Mouse (Mus musculus) C2C12 (cell line): ENCODE data around the gene Agrn. TPM values are rescaled to one million over a fixed set of nuclear protein-coding genes. Genes with fewer than 3 reads are reported as not detected.

Experiments
- H3K27me3 ChIP-seq: one replicate; pipeline ENCODE4 v1.6.1; 2011; ENCODE audit not compliant: control insufficient read depth, insufficient read depth, insufficient read length
- H3K36me3 ChIP-seq: one replicate; pipeline ENCODE4 v1.6.1; 2011; ENCODE audit not compliant: control insufficient read depth, insufficient read depth
- H3K4me3 ChIP-seq: one replicate; pipeline ENCODE4 v1.5.1; 2011; ENCODE audit warnings: mild to moderate bottlenecking, control low read depth; ENCODE audit not compliant: poor library complexity, insufficient read depth, severe bottlenecking
- H3K79me2 ChIP-seq: one replicate; pipeline ENCODE4 v1.6.1; 2011; ENCODE audit not compliant: control insufficient read depth, insufficient read depth
- H3K79me3 ChIP-seq: one replicate; pipeline ENCODE4 v1.6.1; 2011; ENCODE audit warnings: low read depth, control low read depth
- H3ac ChIP-seq: one replicate; pipeline ENCODE3; 2011; ENCODE audit warnings: low read depth; ENCODE audit not compliant: control insufficient read depth, insufficient read length
- CEBPB ChIP-seq: IDR thresholded peaks from one replicate; pipeline ENCODE4 v1.6.1; 2011; ENCODE audit warnings: low read depth, mild to moderate bottlenecking, control low read depth, moderate library complexity
- CTCF ChIP-seq: IDR thresholded peaks from one replicate; pipeline ENCODE4 v1.5.1; 2011; ENCODE audit not compliant: control insufficient read depth, insufficient read depth, insufficient read length
- FOSL1 ChIP-seq: IDR thresholded peaks from one replicate; pipeline ENCODE4 v1.8.0; 2011; ENCODE audit warnings: mild to moderate bottlenecking, low read length; ENCODE audit not compliant: poor library complexity, insufficient read depth, severe bottlenecking
- MAX ChIP-seq: IDR thresholded peaks from one replicate; pipeline ENCODE4 v1.6.1; 2011; ENCODE audit warnings: mild to moderate bottlenecking, control low read depth
- MYOD1 ChIP-seq: IDR thresholded peaks from one replicate; pipeline ENCODE4 v1.6.1; 2011; ENCODE audit warnings: low read depth; ENCODE audit not compliant: control insufficient read depth, insufficient read length
- MYOG ChIP-seq: IDR thresholded peaks from one replicate; pipeline ENCODE4 v1.6.1; 2011; ENCODE audit not compliant: control insufficient read depth, insufficient read length; ENCODE audit errors: extremely low read depth
- USF1 ChIP-seq: IDR thresholded peaks from one replicate; pipeline ENCODE4 v1.6.1; 2011; ENCODE audit warnings: low read depth, mild to moderate bottlenecking, control low read depth, moderate library complexity
- polyA plus RNA-seq: library from polyadenylated mRNA; unstranded; fragments of >200 nt; fragmentation: generic; extraction: Trizol; gene quantifications from one replicate; pipeline ENCODE4 v1.2.1, GENCODE M21; 2012; ENCODE audit warnings: missing spikeins

Gene Agrn
- polyA plus RNA-seq, 1 experiment, result 16.7 TPM

- Histone ChIP-seq H3K4me3 (no peak overlapping the region), H3K36me3 (no peaks in the 10 kb centered on the region), H3K79me2 (no peaks in the 10 kb centered on the region), H3K27me3 (no peaks in the 10 kb centered on the region), H3ac (no peak overlapping the region), H3K79me3 (no peaks in the 10 kb centered on the region)
- TF ChIP-seq CEBPB, result no peak
- no peak for TF ChIP-seq CTCF
- no peak for TF ChIP-seq MAX
- no peak for TF ChIP-seq USF1
- TF ChIP-seq FOSL1, result no peak
- TF ChIP-seq MYOG, result no peak
- no peak for TF ChIP-seq MYOD1
Observed at GRCm38 (mm10) chr4:156188811-156189323, 8.4 kb downstream of the Agrn start.

DNA sequence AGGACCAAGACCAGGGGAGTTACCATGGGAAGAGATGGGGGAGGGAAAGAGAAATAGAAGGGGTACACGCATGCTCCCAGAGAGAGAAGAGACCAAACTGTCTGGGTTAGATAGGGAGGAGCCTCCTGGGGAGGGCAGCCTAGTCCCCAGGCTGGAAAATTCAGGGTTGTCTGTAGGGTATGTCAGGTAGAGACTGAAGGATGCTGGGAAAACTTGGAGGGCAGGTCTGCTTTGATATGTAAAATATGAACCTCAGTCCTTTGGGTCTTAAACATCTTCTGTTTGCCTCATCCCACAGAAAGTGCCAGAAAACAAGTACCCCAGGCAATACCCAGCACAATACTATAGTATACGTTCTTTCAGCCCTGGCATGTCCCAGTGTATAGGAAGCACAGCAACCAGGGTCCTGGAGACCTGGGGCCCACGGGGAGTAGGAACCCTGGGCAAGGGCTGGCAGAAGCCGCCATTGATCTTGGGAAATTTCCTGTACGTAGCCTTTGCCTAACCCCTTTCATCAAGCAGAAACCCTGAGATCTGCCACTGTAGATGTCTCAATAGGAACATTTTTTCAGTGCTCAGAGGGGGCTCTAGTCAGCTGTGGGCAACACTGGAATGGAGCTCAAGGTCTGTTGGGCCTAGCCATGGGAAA is 9.0 kb downstream of the Agrn start:
- Histone ChIP-seq H3K79me3 (no peaks in the 10 kb centered on the region), H3K4me3 (no peak overlapping the region), H3K36me3 (no peaks in the 10 kb centered on the region), H3ac (no peak overlapping the region), H3K27me3 (no peaks in the 10 kb centered on the region), H3K79me2 (no peaks in the 10 kb centered on the region)
- no peak for TF ChIP-seq FOSL1
- no peak for TF ChIP-seq MYOD1
- TF ChIP-seq MYOG, result no peak
- no peak for TF ChIP-seq CEBPB
- TF ChIP-seq CTCF, result no peak
- no peak for TF ChIP-seq USF1
- no peak for TF ChIP-seq MAX

- no peaks in the 10 kb centered on the region for H3K27me3 ChIP-seq
- H3K36me3 ChIP-seq, result no peaks in the 10 kb centered on the region
- TF ChIP-seq CTCF (no peak), MYOG (no peak), FOSL1 (no peak), CEBPB (no peak), MAX (no peak), USF1 (no peak)
- H3K79me3 ChIP-seq, result no peaks in the 10 kb centered on the region
- H3K79me2 ChIP-seq, result no peaks in the 10 kb centered on the region
- no peak overlapping the region for H3ac ChIP-seq
- H3K4me3 ChIP-seq, result no peak overlapping the region
Observed at GRCm38 (mm10) chr4:156185950-156186850, 11.1 kb downstream of the Agrn start.

- no peaks in the 10 kb centered on the region for H3K36me3 ChIP-seq
Observed at GRCm38 (mm10) chr4:156185456-156185949, 11.8 kb downstream of the Agrn start.

GRCm38 (mm10) chr4:156184291-156184954 is 12.9 kb downstream of the Agrn start:
- H3K4me3 ChIP-seq, result no peak overlapping the region
- no peak for TF ChIP-seq USF1
- TF ChIP-seq MAX, result no peak
- no peak for TF ChIP-seq CEBPB
- TF ChIP-seq FOSL1, result no peak
- TF ChIP-seq MYOG, result no peak
- no peak for TF ChIP-seq MYOD1
- TF ChIP-seq CTCF, result no peak
- no peaks in the 10 kb centered on the region for H3K36me3 ChIP-seq
- H3K79me2 ChIP-seq, result no peaks in the 10 kb centered on the region
- H3K79me3 ChIP-seq, result no peaks in the 10 kb centered on the region
- no peak overlapping the region for H3ac ChIP-seq
- H3K27me3 ChIP-seq, result no peaks in the 10 kb centered on the region

More at GRCm38 (mm10) chr4:156185456-156185949, 11.8 kb downstream of the Agrn start:
- TF ChIP-seq MAX, result no peak
- no peak for TF ChIP-seq FOSL1
- no peak for TF ChIP-seq CTCF
- no peak for TF ChIP-seq CEBPB
- TF ChIP-seq MYOG, result no peak
- no peak for TF ChIP-seq MYOD1
- TF ChIP-seq USF1, result no peak
- Histone ChIP-seq H3K27me3 (no peaks in the 10 kb centered on the region), H3ac (no peak overlapping the region), H3K79me2 (no peaks in the 10 kb centered on the region), H3K79me3 (no peaks in the 10 kb centered on the region), H3K4me3 (no peak overlapping the region)
